Mouse (Mus musculus) liver, embryonic 16.5 days (tissue): ENCODE measurements around the gene Tbp. TPM values are rescaled to one million over a fixed set of nuclear protein-coding genes. Genes with fewer than 3 reads are reported as not detected.
A peak's percentile ranks its signal among the peaks of the same experiment; 100 is the strongest.

ENCODE experiments used
- ATAC-seq: fragments of 200-750 bp; cut with Nextera tagmentation; 2 replicates; pipeline ENCODE4 v1.8.0; 2017; ENCODE audit warnings: low read depth, mild to moderate bottlenecking, moderate number of reproducible peaks, moderate library complexity
- H3K27ac ChIP-seq: fragments of 300-500 bp; sonication (generic); 2 replicates; pipeline ENCODE4 v1.5.1; 2014; ENCODE audit warnings: mild to moderate bottlenecking, low read length
- H3K27me3 ChIP-seq: fragments of 300-500 bp; sonication (generic); 2 replicates; pipeline ENCODE4 v1.6.1; 2014; ENCODE audit warnings: low read depth, low read length, mixed read lengths; ENCODE audit not compliant: control insufficient read depth, insufficient read depth
- H3K36me3 ChIP-seq: fragments of 300-500 bp; sonication (generic); 2 replicates; pipeline ENCODE4 v1.6.1; 2014; ENCODE audit warnings: mild to moderate bottlenecking; ENCODE audit not compliant: control insufficient read depth, insufficient read depth
- H3K4me1 ChIP-seq: fragments of 300-500 bp; sonication (generic); 2 replicates; pipeline ENCODE4 v1.6.1; 2014; ENCODE audit warnings: low read depth, low read length, mixed read lengths; ENCODE audit not compliant: control insufficient read depth
- H3K4me2 ChIP-seq: fragments of 300-500 bp; sonication (generic); 2 replicates; pipeline ENCODE4 v1.6.1; 2014; ENCODE audit warnings: low read depth, low read length, mixed read lengths
- H3K4me3 ChIP-seq: fragments of 300-500 bp; sonication (generic); 2 replicates; pipeline ENCODE4 v1.5.1; 2014; ENCODE audit warnings: low read depth, mild to moderate bottlenecking, low read length
- H3K9ac ChIP-seq: fragments of 300-500 bp; sonication (generic); 2 replicates; pipeline ENCODE4 v1.6.1; 2014; ENCODE audit warnings: low read depth, low read length
- H3K9me3 ChIP-seq: fragments of 300-500 bp; sonication (generic); replicated peaks from 2 replicates; pipeline ENCODE4 v1.6.1; 2016; ENCODE audit warnings: low read length; ENCODE audit not compliant: control insufficient read depth
- WGBS: fragments of 180-500 bp; shearing (Covaris S2); extraction: QIAGEN DNeasy Blood & Tissue Kit; methylation state at CpG from one replicate; pipeline ENCODE4 v1.1.7; 2014; ENCODE audit not compliant: insufficient replicate concordance; 5-methylcytosine and 5-hydroxymethylcytosine counted together
- polyA plus RNA-seq: library from polyadenylated mRNA; unstranded; fragments of >200 nt; fragmentation: Nextera tagmentation; extraction: Ambion mirVana; gene quantifications from 2 replicates; pipeline ENCODE4 v1.2.1, GENCODE M21; 2015

Tbp gene
- polyA plus RNA-seq, 1 experiment from 2014 or later = 17.1 TPM

- under 1% methylated on average over 50 of the region's 50 CpGs for WGBS
These were observed 1.6 kb upstream of the Tbp start for GRCm38 (mm10) chr17:15497882-15498752.

GRCm38 (mm10) chr17:15498753-15499113, 955 bp upstream of the Tbp start:
- no peaks in the 10 kb centered on the region for H3K27me3 ChIP-seq
- peak overlapping the region; percentile 80 for H3K4me2 ChIP-seq
- peak overlapping the region; percentile 97 for H3K4me3 ChIP-seq
- ATAC-seq = no peak
- WGBS = 50% methylated on average over 7 of the region's 7 CpGs
- peak overlapping the region; percentile 89 for H3K9ac ChIP-seq
- no peaks in the 10 kb centered on the region for H3K9me3 ChIP-seq
- peak overlapping the region; percentile 92 for H3K27ac ChIP-seq
- H3K36me3 ChIP-seq = peaks cover 5% of the 10 kb centered on the region
- peaks cover 28% of the 10 kb centered on the region for H3K4me1 ChIP-seq

More at GRCm38 (mm10) chr17:15497882-15498752, 1.6 kb upstream of the Tbp start:
- H3K9me3 ChIP-seq = no peaks in the 10 kb centered on the region
- H3K4me1 ChIP-seq = peaks cover 28% of the 10 kb centered on the region
- no peaks in the 10 kb centered on the region for H3K27me3 ChIP-seq
- H3K9ac ChIP-seq = peak overlapping the region; percentile 89
- peak overlapping the region; percentile 92 for H3K27ac ChIP-seq
- peaks cover 11% of the 10 kb centered on the region for H3K36me3 ChIP-seq
- peak; percentile 91 for ATAC-seq
- peak overlapping the region; percentile 97 for H3K4me3 ChIP-seq
- H3K4me2 ChIP-seq = peak overlapping the region; percentile 80

GRCm38 (mm10) chr17:15510694-15511093, 11.0 kb downstream of the Tbp start:
- Histone ChIP-seq H3K4me2 (no peak overlapping the region), H3K9ac (no peak overlapping the region), H3K4me3 (no peak overlapping the region), H3K9me3 (no peaks in the 10 kb centered on the region), H3K27ac (no peak overlapping the region), H3K36me3 (peaks cover 70% of the 10 kb centered on the region), H3K27me3 (no peaks in the 10 kb centered on the region), H3K4me1 (no peaks in the 10 kb centered on the region)
- ATAC-seq = no peak
- 82% methylated on average over 2 of the region's 2 CpGs for WGBS

- no peaks in the 10 kb centered on the region for H3K27me3 ChIP-seq
- no peak overlapping the region for H3K27ac ChIP-seq
- peaks cover 42% of the 10 kb centered on the region for H3K36me3 ChIP-seq
- H3K9ac ChIP-seq = no peak overlapping the region
- 0 out of 2 replicates have a peak, but pooled peaks have one; percentile 11 for ATAC-seq
- H3K4me2 ChIP-seq = no peak overlapping the region
- H3K4me1 ChIP-seq = no peaks in the 10 kb centered on the region
- H3K4me3 ChIP-seq = no peak overlapping the region
- WGBS = 44% methylated on average over 5 of the region's 5 CpGs
- H3K9me3 ChIP-seq = no peaks in the 10 kb centered on the region
These were observed 18.1 kb downstream of the Tbp start for GRCm38 (mm10) chr17:15517776-15518175.

- Histone ChIP-seq H3K4me2 (no peak overlapping the region), H3K4me1 (no peaks in the 10 kb centered on the region), H3K9me3 (no peaks in the 10 kb centered on the region), H3K27ac (no peak overlapping the region), H3K9ac (no peak overlapping the region), H3K36me3 (peaks cover 42% of the 10 kb centered on the region), H3K4me3 (no peak overlapping the region), H3K27me3 (no peaks in the 10 kb centered on the region)
- no peak for ATAC-seq
- 83% methylated on average over 5 of the region's 5 CpGs for WGBS
These were observed 18.5 kb downstream of the Tbp start for GRCm38 (mm10) chr17:15518186-15518585.

- no peak overlapping the region for H3K9ac ChIP-seq
- H3K4me2 ChIP-seq = no peak overlapping the region
- no peak overlapping the region for H3K27ac ChIP-seq
- no peak for ATAC-seq
- no peak overlapping the region for H3K4me3 ChIP-seq
- WGBS = 63% methylated on average over 1 of the region's 1 CpGs
- no peaks in the 10 kb centered on the region for H3K27me3 ChIP-seq
- H3K4me1 ChIP-seq = no peaks in the 10 kb centered on the region
- no peaks in the 10 kb centered on the region for H3K9me3 ChIP-seq
- peaks cover 42% of the 10 kb centered on the region for H3K36me3 ChIP-seq
These were observed 19.1 kb downstream of the Tbp start for GRCm38 (mm10) chr17:15518766-15519165.

GRCm38 (mm10) chr17:15526304-15526703, 26.6 kb downstream of the Tbp start:
- H3K36me3 ChIP-seq = peaks cover 14% of the 10 kb centered on the region
- peak overlapping the region; percentile 95 for H3K4me2 ChIP-seq
- H3K27ac ChIP-seq = no peak overlapping the region
- no peak for ATAC-seq
- WGBS = 6% methylated on average over 10 of the region's 10 CpGs
- H3K4me1 ChIP-seq = peaks cover 10% of the 10 kb centered on the region
- peak overlapping the region; percentile 94 for H3K4me3 ChIP-seq
- H3K9ac ChIP-seq = peak overlapping the region; percentile 86
- H3K9me3 ChIP-seq = no peaks in the 10 kb centered on the region
- no peaks in the 10 kb centered on the region for H3K27me3 ChIP-seq

GRCm38 (mm10) chr17:15526986-15527810, 27.5 kb downstream of the Tbp start, which contains the start of gene Pdcd2:
Gene Pdcd2 (minus strand): TSS chr17:15527301.
- H3K36me3 ChIP-seq = peaks cover 8% of the 10 kb centered on the region
- H3K27me3 ChIP-seq = no peaks in the 10 kb centered on the region
- no peaks in the 10 kb centered on the region for H3K9me3 ChIP-seq
- peak; percentile 100 for ATAC-seq
- H3K4me3 ChIP-seq = peak within 1 kb of the TSS; percentile 94
- WGBS = 2% methylated on average over 55 of the region's 55 CpGs
- peaks cover 10% of the 10 kb centered on the region for H3K4me1 ChIP-seq
- peak within 1 kb of the TSS; percentile 84 for H3K27ac ChIP-seq
- peak within 1 kb of the TSS; percentile 86 for H3K9ac ChIP-seq
- H3K4me2 ChIP-seq = peak within 1 kb of the TSS; percentile 95
